Mouse (Mus musculus) urinary bladder, adult 18-20 months (tissue): ENCODE measurements around the gene Angptl2.

Experiments
- DNase-seq, 2 experiments: peaks; one replicate each; pipeline ENCODE4 v3.0.0; 2022; ENCODE audit warnings: low spot score in 2 of 2, mixed read lengths in 2 of 2

Angptl2 gene

DNA sequence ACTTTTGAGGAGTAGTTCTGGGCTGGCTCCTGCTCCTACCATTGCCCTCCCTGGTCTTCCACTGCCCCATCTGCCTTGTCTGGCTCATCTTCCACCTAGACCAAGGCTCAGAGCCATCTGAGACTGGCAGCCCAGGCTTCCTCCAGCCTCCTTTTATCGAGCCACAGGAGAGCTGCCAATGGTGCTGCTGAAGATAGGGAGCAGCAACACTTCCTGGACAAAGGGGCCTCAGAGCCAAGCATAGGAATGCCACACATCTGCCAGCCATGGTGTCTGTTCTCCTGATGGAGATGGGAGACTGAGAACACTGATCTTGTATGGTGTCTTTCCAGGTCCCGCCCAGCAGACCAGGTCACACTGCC, 53.2 kb downstream of the Angptl2 start:
- DNase-seq, result no peak

- no peak for DNase-seq
These were observed 54.7 kb downstream of the Angptl2 start for GRCm38 (mm10) chr2:33270569-33270968.

DNA sequence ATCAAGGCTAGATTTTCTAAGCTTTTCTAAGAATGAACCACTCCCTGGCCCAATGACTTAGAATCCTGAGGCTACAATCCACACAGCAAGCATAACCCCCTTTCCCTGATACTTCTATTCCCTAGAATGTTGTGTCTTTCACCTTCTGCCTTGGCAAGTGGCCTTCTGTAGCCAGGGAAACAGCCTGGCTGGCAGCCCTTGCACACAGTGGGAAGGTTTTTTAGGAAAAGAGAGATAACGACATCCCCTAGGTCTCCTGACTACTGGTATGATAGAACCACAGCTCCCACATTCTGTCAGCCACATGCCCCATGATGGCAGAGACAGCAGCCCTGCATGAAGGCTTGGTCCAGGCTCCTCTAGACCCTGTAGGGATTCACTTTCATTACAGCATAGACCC, 55.6 kb downstream of the Angptl2 start:
- DNase-seq, result no peak

- DNase-seq, result no peak
These were observed 57.0 kb downstream of the Angptl2 start for GRCm38 (mm10) chr2:33272665-33273439.

GRCm38 (mm10) chr2:33274719-33275490, 59.0 kb downstream of the Angptl2 start:
- DNase-seq, result no peak

DNA sequence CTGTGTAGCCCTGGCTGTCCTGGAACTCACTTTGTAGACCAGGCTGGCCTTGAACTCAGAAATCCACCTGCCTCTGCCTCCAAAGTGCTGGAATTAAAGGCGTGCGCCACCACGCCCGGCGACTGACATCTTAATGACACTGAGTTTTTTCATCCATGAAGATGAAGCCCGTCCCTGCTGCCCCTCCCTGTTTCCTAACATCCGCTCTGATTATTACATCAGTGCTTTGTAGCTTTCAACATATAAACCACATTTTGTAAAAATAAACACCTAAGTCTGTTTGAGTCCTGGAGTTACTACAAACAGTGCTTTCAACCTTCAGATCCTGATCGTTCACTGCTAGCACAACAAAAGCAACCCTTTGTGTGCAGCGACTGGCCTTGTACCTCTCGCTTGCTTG, 63.9 kb downstream of the Angptl2 start:
- no peak for DNase-seq

DNA sequence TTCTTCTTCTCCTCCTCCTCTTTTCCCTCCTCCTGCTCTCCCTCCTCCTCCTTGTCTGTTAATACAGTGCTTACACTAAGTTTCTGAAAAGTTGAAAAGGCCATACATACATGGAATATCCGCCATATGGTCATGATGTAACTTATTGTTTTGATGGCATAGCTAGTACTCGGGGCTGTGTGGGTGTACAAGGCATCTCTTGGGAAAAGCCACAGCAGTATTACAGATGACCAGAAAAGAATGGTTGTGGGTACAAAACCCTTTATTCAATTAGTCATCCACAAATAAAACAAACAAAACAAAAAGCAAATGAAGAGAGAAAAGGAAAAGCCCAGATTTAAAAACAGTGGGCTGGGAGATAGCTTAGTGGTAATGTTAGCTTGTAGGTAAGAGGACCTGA, 64.7 kb downstream of the Angptl2 start:
- DNase-seq, result no peak

- DNase-seq, result no peak
These were observed 65.9 kb downstream of the Angptl2 start for GRCm38 (mm10) chr2:33281807-33282206.

GRCm38 (mm10) chr2:33282877-33283276, 67.0 kb downstream of the Angptl2 start:
- peak; percentile 14 to 58 for DNase-seq

DNA sequence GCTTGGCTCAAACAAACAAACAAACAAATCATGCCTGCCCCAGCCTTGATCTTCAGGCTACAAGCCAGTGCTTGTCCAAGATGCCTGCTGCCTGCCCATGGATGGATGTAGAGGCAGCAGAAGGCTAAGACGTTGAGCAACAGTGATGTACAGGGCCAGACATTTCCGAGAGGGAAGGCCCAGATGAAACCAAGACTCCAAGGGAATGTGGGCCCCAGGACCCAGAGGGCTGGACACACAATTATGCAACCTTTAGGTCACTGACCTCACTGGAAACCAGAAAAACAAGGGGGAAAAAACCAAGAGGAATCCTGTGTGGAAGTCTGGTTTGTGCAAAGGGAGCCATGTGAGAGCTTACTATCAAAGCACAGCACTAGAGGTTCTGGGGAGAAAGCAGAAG, 67.8 kb downstream of the Angptl2 start:
- peak in 1 of 2 experiments; percentile 25 for DNase-seq

DNA sequence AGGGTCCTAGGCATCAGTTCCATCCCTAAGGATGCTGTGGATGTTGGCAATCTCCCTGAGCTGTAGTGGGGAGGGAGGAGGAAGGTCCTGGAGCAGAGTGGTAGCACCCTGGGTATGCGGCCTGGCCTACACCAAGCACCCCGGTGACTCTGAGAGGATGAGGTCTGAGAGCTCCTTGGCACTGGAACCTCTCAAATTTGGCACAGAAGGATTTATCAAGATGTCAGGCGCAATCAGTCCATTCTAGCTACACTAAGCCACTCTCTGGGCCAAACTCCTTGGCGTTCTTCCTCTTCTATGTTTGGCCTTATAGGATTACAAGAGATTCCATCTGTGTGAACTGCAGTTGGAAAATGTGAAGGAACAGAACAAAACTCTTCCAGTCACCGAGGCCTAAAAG, 73.0 kb downstream of the Angptl2 start:
- no peak for DNase-seq

- no peak for DNase-seq
These were observed 74.6 kb downstream of the Angptl2 start for GRCm38 (mm10) chr2:33290491-33290890.

- DNase-seq, result no peak
These were observed 76.2 kb downstream of the Angptl2 start for GRCm38 (mm10) chr2:33292057-33292456.

- DNase-seq, result no peak
These were observed 79.2 kb downstream of the Angptl2 start for GRCm38 (mm10) chr2:33295115-33295514.
